Mouse (Mus musculus) forebrain, embryonic 14.5 days (tissue): ENCODE results near the gene Rrp7a. TPM values are rescaled to one million over a fixed set of nuclear protein-coding genes. Genes with fewer than 3 reads are reported as not detected.

Source experiments
- ATAC-seq: fragments of 200-750 bp; cut with Nextera tagmentation; 2 replicates; pipeline ENCODE4 v1.8.0; 2017; ENCODE audit warnings: mild to moderate bottlenecking, moderate library complexity
- DNase-seq: peaks from one replicate; pipeline ENCODE4 v3.0.0-alpha.2; 2015; ENCODE audit warnings: low spot score
- H3K27ac ChIP-seq: fragments of 300-500 bp; sonication (generic); 2 replicates; pipeline ENCODE4 v1.5.1; 2014; ENCODE audit warnings: low read depth, mild to moderate bottlenecking, control low read depth, low read length, moderate library complexity
- H3K27me3 ChIP-seq: fragments of 300-500 bp; sonication (generic); replicated peaks from 2 replicates; pipeline ENCODE4 v1.6.1; 2014; ENCODE audit warnings: low read length, control low read depth, mixed read lengths; ENCODE audit not compliant: control insufficient read depth, insufficient read depth
- H3K36me3 ChIP-seq: fragments of 300-500 bp; sonication (generic); 2 replicates; pipeline ENCODE4 v1.6.1; 2014; ENCODE audit warnings: low read length, control low read depth; ENCODE audit not compliant: control insufficient read depth, insufficient read depth
- H3K4me1 ChIP-seq: fragments of 300-500 bp; sonication (generic); 2 replicates; pipeline ENCODE4 v1.6.1; 2014; ENCODE audit warnings: antibody characterized with exemption, low read length, control low read depth; ENCODE audit not compliant: control insufficient read depth, insufficient read depth
- H3K4me2 ChIP-seq: fragments of 300-500 bp; sonication (generic); 2 replicates; pipeline ENCODE4 v1.6.1; 2014; ENCODE audit warnings: mild to moderate bottlenecking, control low read depth, low read length
- H3K4me3 ChIP-seq: fragments of 300-500 bp; sonication (generic); 2 replicates; pipeline ENCODE4 v1.5.1; 2014; ENCODE audit warnings: low read depth, low read length, control low read depth
- H3K9ac ChIP-seq: fragments of 300-500 bp; sonication (generic); 2 replicates; pipeline ENCODE4 v1.6.1; 2014; ENCODE audit warnings: mild to moderate bottlenecking, low read length, control low read depth, moderate library complexity
- H3K9me3 ChIP-seq: fragments of 300-500 bp; sonication (generic); replicated peaks from 2 replicates; pipeline ENCODE4 v1.6.1; 2016; ENCODE audit warnings: low read length, control low read depth, mixed read lengths; ENCODE audit not compliant: control insufficient read depth
- WGBS: fragments of 180-500 bp; shearing (Covaris S2); extraction: QIAGEN DNeasy Blood & Tissue Kit; methylation state at CpG from one replicate; pipeline ENCODE4 v1.1.7; 2014; 5-methylcytosine and 5-hydroxymethylcytosine counted together
- polyA plus RNA-seq: library from polyadenylated mRNA; unstranded; fragments of >200 nt; fragmentation: Nextera tagmentation; extraction: Ambion mirVana; gene quantifications from 2 replicates; pipeline ENCODE4 v1.2.1, GENCODE M21; 2014

Rrp7a gene
- polyA plus RNA-seq, 1 experiment from 2014 or later: 64.2 TPM

- H3K9me3 ChIP-seq: no peaks in the 10 kb centered on the region
- H3K4me3 ChIP-seq: no peak overlapping the region
- no peak overlapping the region for H3K27ac ChIP-seq
- ATAC-seq: no peak
- no peak overlapping the region for H3K9ac ChIP-seq
- H3K4me1 ChIP-seq: no peaks in the 10 kb centered on the region
- DNase-seq: peak; percentile 54
- H3K27me3 ChIP-seq: no peaks in the 10 kb centered on the region
- H3K36me3 ChIP-seq: no peaks in the 10 kb centered on the region
- H3K4me2 ChIP-seq: no peak overlapping the region
- WGBS: 50% methylated on average over 3 of the region's 3 CpGs
Observed at GRCm38 (mm10) chr15:83070942-83071341, 51.7 kb downstream of the Rrp7a start.

- Histone ChIP-seq H3K27ac (no peak overlapping the region), H3K4me2 (no peak overlapping the region), H3K4me1 (no peaks in the 10 kb centered on the region), H3K4me3 (no peak overlapping the region), H3K27me3 (no peaks in the 10 kb centered on the region), H3K9me3 (no peaks in the 10 kb centered on the region), H3K36me3 (no peaks in the 10 kb centered on the region), H3K9ac (no peak overlapping the region)
- no peak for DNase-seq
- whole genome bisulfite sequencing: 92% methylated on average over 5 of the region's 5 CpGs
- no peak for ATAC-seq
Observed at GRCm38 (mm10) chr15:83068270-83068669, 54.3 kb downstream of the Rrp7a start.

- Histone ChIP-seq H3K4me2 (no peak overlapping the region), H3K27me3 (no peaks in the 10 kb centered on the region), H3K9me3 (no peaks in the 10 kb centered on the region), H3K27ac (no peak overlapping the region), H3K36me3 (no peaks in the 10 kb centered on the region), H3K9ac (no peak overlapping the region), H3K4me1 (no peaks in the 10 kb centered on the region), H3K4me3 (no peak overlapping the region)
- ATAC-seq (no peak; the same call in 1 of the 2 replicates), DNase-seq (peak; percentile 78)
- WGBS: 47% methylated on average over 4 of the region's 4 CpGs
Observed at GRCm38 (mm10) chr15:83065543-83065942, 57.1 kb downstream of the Rrp7a start.

Other genes with a start within 250 kb of the Rrp7a start
- 17.1 and 17.4 TPM in 2 replicates for gene Tcf20, start 134.9 kb downstream of the Rrp7a start, polyA plus RNA-seq
- 1.2 and 2.0 TPM in 2 replicates for gene Nfam1, start 89.5 kb downstream of the Rrp7a start, polyA plus RNA-seq
- 32.7 and 37.6 TPM in 2 replicates for gene Serhl, start 33.3 kb downstream of the Rrp7a start, polyA plus RNA-seq
- gene Poldip3, start 26.6 kb upstream of the Rrp7a start, polyA plus RNA-seq: 158 and 167 TPM in 2 replicates
- 63.3 and 75.1 TPM in 2 replicates for gene Cyb5r3, start 49.8 kb upstream of the Rrp7a start, polyA plus RNA-seq
- 1.5 and 2.3 TPM in 2 replicates for gene A4galt, start 129.0 kb upstream of the Rrp7a start, polyA plus RNA-seq
- 40.0 and 45.4 TPM in 2 replicates for gene Arfgap3, start 227.4 kb upstream of the Rrp7a start, polyA plus RNA-seq